32 mouse cellular contexts compared by ENCODE assay signal in the genomic region with DNA sequence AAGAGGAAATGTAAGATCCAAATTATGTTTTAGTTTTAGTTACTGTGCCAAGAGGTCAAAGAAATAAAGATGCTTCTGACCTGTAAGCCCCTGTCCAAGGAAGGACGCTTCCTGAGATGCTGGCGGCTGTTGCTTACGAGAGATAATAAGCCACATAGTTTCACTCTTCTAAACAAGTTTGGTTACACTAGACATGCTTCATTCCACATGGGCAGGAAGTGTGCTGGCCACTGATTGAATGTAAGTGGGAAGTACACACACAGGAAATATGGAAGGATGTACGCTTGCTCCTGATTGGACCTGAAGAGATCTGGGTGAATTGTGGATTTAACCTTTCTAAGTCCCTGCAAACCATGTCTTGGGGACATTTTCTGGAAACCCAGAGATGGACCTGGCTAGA. TPM values are rescaled to one million over a fixed set of nuclear protein-coding genes. Genes with fewer than 3 reads are reported as not detected.
A peak's percentile ranks its signal among the peaks of the same experiment; 100 is the strongest.
DNase-seq lines count a peak whose midpoint lies in the region; ATAC-seq and TF ChIP-seq lines count a peak whose summit lies in the region.
"Had no signal": no experiment of that assay in that cellular context is flagged by ENCODE, and none has a peak within 500 bp of the region (broad histone marks: within the 10 kb centered on the region; RNA-seq: fewer than 3 reads in every experiment).

No protein-coding gene starts in this region.

- no peak for ATAC-seq in embryonic facial prominence, embryonic 14.5 days (ENCODE audit: low read depth)
- ATAC-seq in kidney, postnatal 0 days (replicated peaks; ENCODE audit: low FRiP score, low read depth), result peak; percentile 61; the same call in 1 of the 2 replicates
- ATAC-seq in lung, embryonic 16.5 days (ENCODE audit: low read depth), result peak; percentile 31
- ATAC-seq: intestine, postnatal 0 days; midbrain, embryonic 13.5 days; Patski had no signal

- no peaks in the 10 kb centered on the region for H3K27me3 ChIP-seq in embryonic facial prominence, embryonic 14.5 days (replicated peaks; ENCODE audit: control insufficient read depth, insufficient read depth, low read length)
- H3K27me3 ChIP-seq in embryonic facial prominence, embryonic 10.5 days (replicated peaks; ENCODE audit: low read depth, poor library complexity, severe bottlenecking), result no peaks in the 10 kb centered on the region
- H3K27me3 ChIP-seq in kidney, postnatal 0 days (ENCODE audit: insufficient read depth, low read length), result no peaks in the 10 kb centered on the region
- H3K27me3 ChIP-seq in lung, embryonic 16.5 days (ENCODE audit: control insufficient read depth, insufficient read depth, low read depth, low read length), result no peaks in the 10 kb centered on the region
- H3K27me3 ChIP-seq: embryonic facial prominence, embryonic 15.5 days; forebrain, embryonic 12.5 days; liver, embryonic 13.5 days; lung, embryonic 15.5 days; midbrain, embryonic 13.5 days; neural tube, embryonic 15.5 days; Patski; stomach, embryonic 15.5 days had no signal

- peak; percentile 12 for DNase-seq in embryonic facial prominence, embryonic 14.5 days (ENCODE audit: low spot score)
- DNase-seq in embryonic facial prominence, embryonic 10.5 days (ENCODE audit: low spot score), result no peak
- DNase-seq in kidney, postnatal 0 days (ENCODE audit: low spot score), result peak; percentile 21
- no peak for DNase-seq in kidney, adult 18-20 months
- no peak for DNase-seq in lung, adult 18-20 months
- DNase-seq in 416B (ENCODE audit: low read depth), result peak; percentile 55
- no peak for DNase-seq in natural killer cell, adult 2 months (ENCODE audit: low spot score in 2 of 2)
- DNase-seq: adrenal gland, postnatal 10 days; cerebellum, adult 8-10 months; cerebellum, postnatal 25 days; gastrocnemius, postnatal 10 days; heart, postnatal 36 days; layer of hippocampus, postnatal 36 days; left cerebral cortex, postnatal 4 days; liver, embryonic 13.5 days; retina, postnatal 1 day; right cerebral cortex, postnatal 14 days; thymus, postnatal 14 days had no signal

- no peak overlapping the region for H3K4me3 ChIP-seq in embryonic facial prominence, embryonic 14.5 days (ENCODE audit: low read depth, low read length)
- H3K4me3 ChIP-seq in embryonic facial prominence, embryonic 10.5 days, result no peak overlapping the region
- no peak overlapping the region for H3K4me3 ChIP-seq in kidney, postnatal 0 days (replicated peaks; ENCODE audit: low read depth, low read length)
- H3K4me3 ChIP-seq in lung, embryonic 16.5 days (ENCODE audit: low read length), result no peak overlapping the region
- H3K4me3 ChIP-seq: embryonic facial prominence, embryonic 15.5 days; forebrain, embryonic 12.5 days; liver, embryonic 13.5 days; lung, embryonic 15.5 days; midbrain, embryonic 13.5 days; neural tube, embryonic 15.5 days; stomach, embryonic 15.5 days had no signal

- H3K4me1 ChIP-seq in embryonic facial prominence, embryonic 14.5 days (ENCODE audit: control insufficient read depth, insufficient read depth, low read length), result no peaks in the 10 kb centered on the region
- H3K4me1 ChIP-seq in embryonic facial prominence, embryonic 10.5 days, result peaks cover 4% of the 10 kb centered on the region; the same call in 1 of the 2 replicates
- H3K4me1 ChIP-seq in kidney, postnatal 0 days (replicated peaks; ENCODE audit: insufficient read depth, low read length), result no peaks in the 10 kb centered on the region
- no peaks in the 10 kb centered on the region for H3K4me1 ChIP-seq in lung, embryonic 16.5 days (replicated peaks; ENCODE audit: control insufficient read depth, insufficient read depth, low read length)
- H3K4me1 ChIP-seq: embryonic facial prominence, embryonic 15.5 days; liver, embryonic 13.5 days; lung, embryonic 15.5 days; midbrain, embryonic 13.5 days; neural tube, embryonic 15.5 days; stomach, embryonic 15.5 days had no signal

- no peak overlapping the region for H3K9ac ChIP-seq in embryonic facial prominence, embryonic 14.5 days (ENCODE audit: low read depth, low read length)
- H3K9ac ChIP-seq in kidney, postnatal 0 days (ENCODE audit: low read depth, low read length), result no peak overlapping the region
- no peak overlapping the region for H3K9ac ChIP-seq in lung, embryonic 16.5 days (ENCODE audit: low read length)
- H3K9ac ChIP-seq: embryonic facial prominence, embryonic 15.5 days; forebrain, embryonic 12.5 days; hindbrain, embryonic 14.5 days; liver, embryonic 13.5 days; lung, embryonic 15.5 days; midbrain, embryonic 13.5 days; neural tube, embryonic 15.5 days; stomach, embryonic 15.5 days had no signal

- WGBS in embryonic facial prominence, embryonic 14.5 days, result 65% methylated on average over 4 of the region's 4 CpGs
- WGBS in embryonic facial prominence, embryonic 10.5 days, result 79% methylated on average over 4 of the region's 4 CpGs
- WGBS in kidney, postnatal 0 days, result 45% methylated on average over 4 of the region's 4 CpGs
- WGBS in lung, embryonic 16.5 days, result 49% methylated on average over 4 of the region's 4 CpGs

- no peak overlapping the region for H3K27ac ChIP-seq in embryonic facial prominence, embryonic 14.5 days (replicated peaks; ENCODE audit: low read depth, low read length)
- no peak overlapping the region for H3K27ac ChIP-seq in embryonic facial prominence, embryonic 10.5 days (replicated peaks)
- H3K27ac ChIP-seq in kidney, postnatal 0 days, result no peak overlapping the region
- H3K27ac ChIP-seq in lung, embryonic 16.5 days (ENCODE audit: low read length), result no peak overlapping the region
- H3K27ac ChIP-seq: embryonic facial prominence, embryonic 15.5 days; forebrain, embryonic 12.5 days; hindbrain, embryonic 14.5 days; liver, embryonic 13.5 days; lung, embryonic 15.5 days; midbrain, embryonic 13.5 days; neural tube, embryonic 15.5 days; stomach, embryonic 15.5 days had no signal

- no peaks in the 10 kb centered on the region for H3K36me3 ChIP-seq in embryonic facial prominence, embryonic 14.5 days (ENCODE audit: control insufficient read depth, insufficient read depth, low read length)
- no peaks in the 10 kb centered on the region for H3K36me3 ChIP-seq in embryonic facial prominence, embryonic 10.5 days (replicated peaks)
- no peaks in the 10 kb centered on the region for H3K36me3 ChIP-seq in kidney, postnatal 0 days (ENCODE audit: insufficient read depth, low read length)
- H3K36me3 ChIP-seq in lung, embryonic 16.5 days (ENCODE audit: control insufficient read depth, insufficient read depth, low read length), result no peaks in the 10 kb centered on the region
- H3K36me3 ChIP-seq: embryonic facial prominence, embryonic 15.5 days; forebrain, embryonic 12.5 days; liver, embryonic 13.5 days; lung, embryonic 15.5 days; midbrain, embryonic 13.5 days; neural tube, embryonic 15.5 days; stomach, embryonic 15.5 days had no signal

- H3K9me3 ChIP-seq in embryonic facial prominence, embryonic 14.5 days (ENCODE audit: control insufficient read depth, low read length), result no peaks in the 10 kb centered on the region
- no peaks in the 10 kb centered on the region for H3K9me3 ChIP-seq in embryonic facial prominence, embryonic 10.5 days
- H3K9me3 ChIP-seq in kidney, postnatal 0 days (replicated peaks; ENCODE audit: low read length), result no peaks in the 10 kb centered on the region
- H3K9me3 ChIP-seq in lung, embryonic 16.5 days (ENCODE audit: control insufficient read depth, low read length), result no peaks in the 10 kb centered on the region
- H3K9me3 ChIP-seq: embryonic facial prominence, embryonic 15.5 days; forebrain, embryonic 12.5 days; liver, embryonic 13.5 days; lung, embryonic 15.5 days; midbrain, embryonic 13.5 days; neural tube, embryonic 15.5 days; stomach, embryonic 15.5 days had no signal

- no peak overlapping the region for H3K4me2 ChIP-seq in embryonic facial prominence, embryonic 14.5 days (ENCODE audit: low read depth, low read length)
- H3K4me2 ChIP-seq in kidney, postnatal 0 days (ENCODE audit: low read length), result no peak overlapping the region
- no peak overlapping the region for H3K4me2 ChIP-seq in lung, embryonic 16.5 days (ENCODE audit: low read depth, low read length)
- H3K4me2 ChIP-seq: embryonic facial prominence, embryonic 15.5 days; forebrain, embryonic 12.5 days; hindbrain, embryonic 14.5 days; liver, embryonic 13.5 days; lung, embryonic 15.5 days; midbrain, embryonic 13.5 days; neural tube, embryonic 15.5 days; stomach, embryonic 15.5 days had no signal

- TF ChIP-seq CTCF in kidney, postnatal 0 days (IDR thresholded peaks at IDR 0.05; ENCODE audit: low read depth), result no peak

RNA-seq across cellular contexts. Expression of a gene that starts 57.9 kb away (rescaled TPM):
- polyA plus RNA-seq in embryonic facial prominence, embryonic 14.5 days (2014; fragmentation: Nextera tagmentation; extraction: Ambion mirVana), result 31.6 and 48.3 TPM in 2 replicates
- 24.9 and 37.9 TPM in 2 replicates for polyA plus RNA-seq in embryonic facial prominence, embryonic 10.5 days (2016; fragmentation: Nextera tagmentation; extraction: Ambion mirVana)
- 32.8 and 40.4 TPM in 2 replicates for polyA plus RNA-seq in kidney, postnatal 0 days (2015; fragmentation: Nextera tagmentation; extraction: Ambion mirVana)
- polyA plus RNA-seq in lung, embryonic 16.5 days (2015; fragmentation: Nextera tagmentation; extraction: Ambion mirVana), result 31.8 and 41.3 TPM in 2 replicates
- polyA plus RNA-seq: gonadal fat pad, adult 2 months; large intestine, adult 2 months; small intestine, adult 2 months; urinary bladder, adult 2 months had no signal

Comparison
In these comparisons a context has a peak if more than half of its experiments do, and no peak if none do; other contexts are left out.
1. DNase-seq: peak in embryonic facial prominence, embryonic 14.5 days (single experiment), kidney, postnatal 0 days (single experiment) and 416B (single experiment); none in embryonic facial prominence, embryonic 10.5 days (single experiment), kidney, adult 18-20 months (single experiment), lung, adult 18-20 months (0 of 2) and natural killer cell, adult 2 months (0 of 2).